Mouse (Mus musculus): ENCODE data around the gene Acp6.

DNA sequence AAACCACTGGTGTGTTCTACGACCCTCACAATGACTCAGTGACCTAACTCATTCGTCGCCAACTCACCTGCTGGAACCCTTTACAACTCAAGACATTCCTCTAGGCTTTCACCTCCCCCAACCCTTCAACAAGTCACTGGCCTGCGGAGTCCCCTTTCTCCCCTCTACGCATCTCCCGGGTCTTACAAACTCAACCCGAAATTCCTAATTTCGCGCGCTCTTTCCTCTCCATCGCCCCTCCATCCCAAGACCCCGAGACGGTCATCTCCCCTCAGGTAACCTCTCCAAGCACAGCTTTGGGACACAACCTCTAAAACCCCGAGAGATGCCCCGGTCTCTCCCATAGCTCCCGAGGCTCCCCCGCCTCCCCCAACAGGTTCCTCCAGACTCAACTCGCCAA, 68.1 kb downstream of the Acp6 start:
- TF ChIP-seq CTCF (IDR thresholded peaks at IDR 0.05; ENCODE audit: insufficient read depth, low read length) (no peak), POLR2A (IDR thresholded peaks at IDR 0.05; ENCODE audit: borderline replicate concordance, extremely low read depth, low read depth, low read length) (no peak)

Data from lung, adult 2 months (tissue).